Mouse (Mus musculus): ENCODE measurements around the gene Rgl1.
A peak's percentile ranks its signal among the peaks of the same experiment; 100 is the strongest.

Gene Rgl1

DNA sequence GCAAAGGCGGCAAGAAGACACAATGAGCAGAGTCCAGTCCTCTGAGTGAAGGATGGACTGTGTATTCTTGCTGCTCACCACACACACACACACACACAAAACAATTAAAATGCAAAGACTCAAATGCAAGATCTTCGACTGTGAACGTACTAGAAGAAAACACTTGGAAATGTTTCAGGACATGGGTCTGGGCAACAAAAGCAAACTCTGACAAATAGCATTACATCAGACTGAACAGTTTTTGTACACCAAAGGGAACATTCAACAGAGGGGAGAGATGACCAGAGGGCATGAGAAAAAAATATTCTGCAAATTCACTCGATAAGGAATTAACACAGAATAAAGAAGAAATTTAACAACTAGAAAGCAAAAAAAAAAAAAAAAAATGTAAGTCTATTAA is 52.2 kb downstream of the Rgl1 start:
- no peak for DNase-seq

DNA sequence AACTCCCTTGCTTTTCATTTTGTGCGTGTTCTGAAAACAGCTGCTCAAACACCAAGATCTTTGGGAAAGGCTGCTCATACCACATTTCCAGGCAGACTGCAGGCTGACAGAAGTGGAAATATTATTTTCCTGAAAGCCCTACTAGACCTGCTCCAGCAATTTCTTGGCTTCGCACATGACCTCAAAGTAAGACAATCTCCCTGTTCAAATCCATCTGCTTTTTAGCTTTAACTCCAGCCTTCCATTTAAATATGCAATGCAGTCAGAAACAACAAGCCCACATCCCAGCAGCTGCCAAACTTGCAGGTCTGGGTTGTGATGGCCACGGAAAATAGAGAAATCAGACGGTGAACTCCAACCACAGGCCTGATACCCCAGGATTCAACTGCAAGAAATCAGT is 55.1 kb downstream of the Rgl1 start:
- no peak for DNase-seq

DNA sequence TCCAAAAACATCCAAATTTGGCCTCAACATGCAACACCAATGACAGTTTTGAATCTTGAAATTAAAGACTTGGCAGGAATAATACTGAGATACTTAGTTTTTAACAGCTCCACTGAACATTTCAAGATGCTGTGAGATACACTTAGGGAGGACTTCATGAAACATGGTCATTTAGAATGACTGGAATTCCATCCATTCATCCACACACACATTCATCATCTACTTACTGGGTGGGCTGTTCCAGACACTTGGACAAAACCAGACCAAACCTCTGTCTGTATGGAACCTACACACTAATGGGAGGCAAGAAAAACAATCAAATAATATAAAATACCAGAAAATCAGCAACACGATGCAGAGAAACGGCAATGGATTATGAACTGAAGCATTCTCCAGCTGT is 58.6 kb downstream of the Rgl1 start:
- no peak for DNase-seq

DNA sequence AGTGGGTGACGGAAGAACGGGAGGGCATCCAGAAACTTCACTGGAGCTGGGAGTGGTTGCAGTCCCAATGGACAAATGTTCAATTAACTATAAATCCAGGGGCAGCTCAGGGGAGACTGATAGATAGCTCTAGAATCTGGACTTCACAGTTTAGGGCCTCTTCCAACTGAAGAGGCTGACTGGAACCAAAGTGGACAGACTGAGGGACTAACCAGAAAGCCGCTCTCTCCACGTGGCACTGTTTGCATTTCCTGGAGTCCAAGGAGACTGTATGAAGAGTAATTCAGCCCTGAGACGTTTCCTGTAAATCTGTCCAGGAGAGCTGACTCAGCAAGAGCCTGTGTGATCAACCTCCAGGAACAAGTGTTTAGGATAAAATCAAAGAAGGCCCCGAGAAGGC is 62.2 kb downstream of the Rgl1 start:
- no peak for DNase-seq

- DNase-seq: no peak
Observed at GRCm38 (mm10) chr1:152702920-152703319, 63.2 kb downstream of the Rgl1 start.

DNA sequence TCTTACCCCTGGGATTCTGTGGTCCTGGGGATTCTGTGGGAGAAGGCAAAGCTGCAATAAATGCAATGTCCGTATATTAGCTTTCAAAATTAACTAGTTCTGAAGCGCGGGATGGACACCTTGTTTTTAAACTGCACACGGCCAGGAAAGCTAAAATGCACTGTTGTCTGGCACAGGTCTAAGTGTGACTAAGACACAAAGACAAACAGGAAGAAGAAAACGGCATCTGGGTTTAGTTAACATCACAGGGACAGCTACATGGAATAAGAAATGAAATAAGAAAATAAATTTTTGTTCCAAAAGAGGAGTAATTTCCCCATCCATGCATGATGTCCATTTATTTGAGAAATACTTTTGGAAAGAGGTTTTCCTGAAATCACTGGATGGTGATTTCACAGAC is 65.1 kb downstream of the Rgl1 start:
- DNase-seq: no peak

DNA sequence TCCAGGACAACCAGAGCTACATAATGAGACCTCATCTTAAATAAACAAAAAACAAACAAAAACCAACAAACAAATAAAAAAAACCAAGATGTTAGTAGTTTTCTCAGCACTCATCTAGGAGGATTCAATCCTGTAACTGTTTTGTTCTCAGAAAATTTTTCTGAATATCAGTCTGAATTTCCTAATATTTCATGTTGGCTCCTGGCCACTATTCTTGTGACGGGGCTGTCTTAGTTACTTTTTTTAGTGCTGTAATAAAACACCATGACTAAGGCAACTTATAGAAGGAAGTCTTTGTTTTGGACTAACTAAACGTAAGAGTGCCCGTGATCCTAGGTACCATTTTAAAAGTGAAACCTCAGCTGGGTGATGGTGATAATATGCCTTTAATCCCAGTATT is 68.8 kb downstream of the Rgl1 start:
- DNase-seq: no peak

DNA sequence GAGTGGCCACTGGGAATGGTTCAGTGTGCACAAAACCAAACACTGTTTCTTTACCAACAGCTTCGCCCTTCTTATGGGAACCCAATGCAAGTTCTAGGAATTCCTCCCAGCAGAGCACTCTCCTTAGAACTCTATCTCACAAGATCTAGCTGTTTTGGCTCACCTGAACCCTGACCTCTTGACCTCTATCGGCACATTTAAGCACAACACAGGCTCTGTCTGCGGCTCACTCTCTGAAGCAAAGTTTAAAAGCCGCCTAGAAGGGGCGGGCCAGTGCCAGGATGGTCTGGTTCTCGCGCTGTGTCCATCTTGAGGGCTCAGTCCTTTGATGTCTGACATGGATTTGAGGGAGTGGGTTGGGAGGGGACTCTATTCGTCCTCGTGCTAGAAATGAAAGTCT is 70.7 kb downstream of the Rgl1 start:
- DNase-seq: no peak

DNA sequence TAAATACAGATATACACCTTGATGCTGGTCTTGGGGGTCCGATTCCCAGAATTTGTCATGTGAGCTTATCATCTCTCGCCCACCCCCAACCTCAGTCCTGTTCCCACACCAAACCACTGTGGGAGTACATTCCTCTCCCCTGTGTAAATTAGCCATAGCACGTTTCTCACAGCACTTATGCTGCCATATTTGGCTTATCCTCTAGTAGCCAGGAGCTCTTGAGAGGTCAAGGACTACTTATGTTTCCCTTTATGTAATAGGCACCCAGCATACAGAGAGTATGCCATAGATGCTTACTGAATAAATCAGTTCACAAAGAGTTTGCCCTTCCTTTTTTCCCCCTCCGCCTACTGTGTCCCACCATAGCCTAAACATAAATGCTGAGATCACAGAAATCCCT is 76.2 kb downstream of the Rgl1 start:
- no peak for DNase-seq

DNA sequence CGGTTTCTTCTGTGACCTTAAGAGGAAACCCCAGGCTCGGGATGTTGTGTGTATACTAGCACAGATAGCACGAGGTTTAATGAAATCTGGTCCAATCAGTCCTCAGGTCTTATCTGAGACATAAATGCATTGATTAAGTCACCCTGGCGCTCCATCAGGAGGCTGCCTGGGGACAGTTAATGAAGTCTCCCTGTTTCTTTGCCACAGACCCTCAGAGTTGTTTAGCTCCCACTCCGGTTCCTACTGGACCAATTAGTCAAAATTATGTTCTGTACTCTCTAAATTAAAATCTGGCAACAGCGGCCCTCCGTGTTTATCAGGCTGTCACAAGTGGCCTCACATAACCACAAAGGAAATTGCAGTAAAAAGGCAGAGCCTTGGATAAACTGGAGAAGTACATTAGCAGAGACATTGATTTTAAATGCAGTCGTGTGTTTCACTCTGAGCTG is 78.4 kb downstream of the Rgl1 start:
- DNase-seq: no peak

DNA sequence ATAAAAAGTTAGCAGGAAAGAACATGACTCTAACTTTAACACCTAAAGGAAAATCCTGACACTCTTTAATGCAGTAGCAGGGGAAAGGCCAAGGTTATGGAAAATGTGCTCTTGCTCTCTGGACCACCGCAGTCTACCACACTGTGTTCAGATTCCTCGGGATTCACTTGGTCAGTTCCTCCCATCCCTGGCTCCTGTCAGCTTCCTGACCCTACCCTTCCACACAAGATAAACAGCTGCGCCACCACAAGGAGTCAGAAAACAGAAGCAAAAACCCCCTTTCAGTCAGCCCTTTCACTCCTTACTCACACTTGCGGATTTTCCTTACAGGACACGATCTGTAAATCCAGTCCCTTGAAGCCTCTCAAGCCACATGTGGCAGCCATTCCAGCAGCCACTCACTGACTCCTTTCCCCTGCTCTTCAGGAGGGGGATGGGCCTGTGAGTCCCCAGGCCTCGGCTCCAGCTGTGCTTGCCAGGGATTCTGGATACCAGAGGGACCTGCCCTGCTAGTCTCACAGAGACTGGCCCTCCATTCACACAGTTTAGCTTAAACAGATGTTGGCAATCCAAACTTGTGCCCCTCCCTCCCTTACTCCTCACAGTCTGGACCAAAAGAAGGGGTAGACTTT is 78.9 kb downstream of the Rgl1 start:
- DNase-seq: no peak

GRCm38 (mm10) chr1:152685531-152685930 is 80.6 kb downstream of the Rgl1 start:
- DNase-seq: no peak

DNA sequence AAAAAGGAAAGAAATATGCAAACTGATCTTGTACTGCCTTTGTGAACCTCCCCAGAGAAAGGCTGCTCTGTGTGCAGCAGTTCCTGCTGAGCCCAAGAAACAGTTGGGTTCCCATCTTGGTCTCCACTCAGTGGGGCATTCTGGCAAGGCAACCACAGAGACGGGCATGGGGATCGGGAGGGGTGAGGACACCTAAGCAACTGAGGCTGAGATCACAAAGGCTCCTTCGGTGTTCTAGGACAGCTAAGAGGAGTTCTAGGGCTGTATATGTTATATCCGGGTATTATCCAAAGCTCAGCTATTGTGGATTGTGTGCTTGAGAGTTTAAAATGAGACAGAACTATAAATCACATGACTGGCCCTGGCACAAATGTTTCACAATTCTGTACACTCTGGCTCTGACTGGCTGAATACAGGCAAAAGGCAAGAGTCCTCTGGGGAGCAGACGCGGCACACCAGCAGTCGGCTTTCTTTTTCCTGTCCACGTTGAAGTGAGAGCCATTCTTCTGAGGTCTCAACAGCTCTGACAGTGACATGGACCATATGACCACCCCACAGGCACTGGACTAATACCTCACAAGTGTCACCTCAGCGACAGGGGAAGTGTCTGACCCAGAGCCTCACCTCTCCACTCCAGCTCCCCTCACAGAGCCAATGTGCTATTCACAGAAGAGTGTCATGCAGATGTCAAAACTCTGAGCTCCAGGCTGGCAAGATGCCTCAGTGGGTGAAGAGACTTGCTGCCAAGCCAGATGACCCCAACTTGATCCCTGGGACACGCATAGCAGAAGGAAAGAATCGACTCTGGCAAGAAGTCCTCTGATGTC is 83.6 kb downstream of the Rgl1 start:
- no peak for DNase-seq

GRCm38 (mm10) chr1:152681676-152682367 is 84.3 kb downstream of the Rgl1 start:
- DNase-seq: no peak

GRCm38 (mm10) chr1:152681116-152681515 is 85.0 kb downstream of the Rgl1 start:
- DNase-seq: no peak

- peak; percentile 9 to 27 for DNase-seq
Observed at GRCm38 (mm10) chr1:152678451-152678850, 87.7 kb downstream of the Rgl1 start.

DNA sequence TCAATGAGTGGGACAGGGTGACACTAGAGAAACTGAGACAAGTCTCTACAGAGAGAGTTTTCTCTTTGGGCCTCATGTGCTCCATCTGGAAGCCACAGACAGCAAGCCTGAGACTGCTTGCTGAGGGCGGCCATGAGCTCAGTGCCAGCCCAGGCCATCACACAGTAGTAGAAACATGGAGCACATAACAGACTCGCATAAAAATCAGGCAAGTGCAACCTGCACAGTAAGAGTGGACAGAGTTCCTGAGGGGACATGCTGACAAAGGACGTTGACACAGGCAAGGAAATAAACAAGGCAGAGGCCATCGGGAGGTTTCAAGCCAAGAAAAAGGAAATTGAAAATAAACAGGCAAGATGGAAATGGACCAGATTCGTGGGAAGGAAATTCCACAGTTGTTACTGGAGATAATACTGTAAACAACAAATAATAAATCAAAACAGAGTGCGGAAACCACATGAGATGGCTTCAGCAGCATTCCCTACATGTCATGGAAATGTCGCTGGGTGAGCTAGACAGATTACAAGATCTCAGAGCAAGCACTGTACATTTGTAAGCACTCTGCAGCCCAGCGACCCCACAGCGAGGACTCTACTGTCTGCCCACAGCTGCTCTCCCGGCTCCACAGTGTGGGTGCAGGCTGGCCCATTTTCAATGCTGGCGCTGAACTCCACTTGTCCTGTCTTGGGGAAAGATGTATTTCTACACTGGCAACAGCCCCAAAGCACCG is 88.5 kb downstream of the Rgl1 start:
- no peak for DNase-seq

DNA sequence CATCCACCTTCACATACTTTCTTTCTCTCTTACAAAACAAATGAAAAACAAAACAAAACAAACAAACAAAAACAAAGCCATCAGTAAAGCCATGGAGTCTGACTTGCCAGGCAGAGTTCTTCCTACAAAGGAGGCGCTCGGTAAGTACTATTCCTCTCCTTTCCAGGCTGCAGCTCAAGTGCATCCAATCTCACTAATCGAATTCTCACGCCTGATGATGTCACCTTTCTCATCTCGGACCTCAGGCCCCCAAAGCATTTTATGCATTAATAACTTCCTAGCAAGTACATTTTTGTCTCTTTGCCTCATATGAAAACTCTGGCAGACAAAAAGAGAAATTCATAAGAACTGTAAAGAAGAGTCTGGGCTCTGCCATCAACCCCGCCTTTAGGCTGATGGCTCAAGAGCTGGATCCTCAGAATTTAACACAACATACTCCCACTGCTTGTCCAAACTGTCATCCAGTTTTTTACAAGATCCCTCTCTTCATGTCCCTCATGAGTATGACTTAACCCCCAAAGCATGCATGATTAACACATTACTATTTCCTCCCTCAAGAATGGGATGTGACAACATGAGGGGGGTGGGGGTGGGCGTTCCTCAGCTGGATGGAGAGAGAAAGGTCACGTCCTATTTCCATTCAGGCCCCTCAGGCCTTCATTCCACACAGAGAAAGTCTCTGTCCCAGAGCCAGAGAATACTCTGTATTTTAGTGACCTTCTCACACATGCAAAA is 96.5 kb downstream of the Rgl1 start:
- no peak for DNase-seq

DNA sequence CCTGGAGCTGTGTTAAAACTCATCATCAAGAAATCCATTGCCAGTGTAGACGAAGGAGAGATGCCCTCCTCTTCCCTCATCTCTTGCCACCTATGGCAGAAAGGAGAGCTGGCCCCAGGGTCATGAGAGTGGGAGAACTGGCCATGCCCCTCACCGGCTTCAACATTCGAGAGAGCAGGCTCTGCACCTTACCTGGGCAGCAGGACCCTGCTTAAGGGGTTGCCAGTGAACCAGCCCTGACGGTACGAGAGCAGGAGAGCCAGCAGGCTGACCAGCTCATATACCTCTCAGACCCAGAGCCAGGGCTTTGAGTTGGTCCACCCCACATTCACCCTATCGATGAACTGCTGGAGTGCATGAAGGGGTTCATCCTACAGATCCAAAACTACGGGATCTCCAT is 105.7 kb downstream of the Rgl1 start:
- DNase-seq: no peak

DNA sequence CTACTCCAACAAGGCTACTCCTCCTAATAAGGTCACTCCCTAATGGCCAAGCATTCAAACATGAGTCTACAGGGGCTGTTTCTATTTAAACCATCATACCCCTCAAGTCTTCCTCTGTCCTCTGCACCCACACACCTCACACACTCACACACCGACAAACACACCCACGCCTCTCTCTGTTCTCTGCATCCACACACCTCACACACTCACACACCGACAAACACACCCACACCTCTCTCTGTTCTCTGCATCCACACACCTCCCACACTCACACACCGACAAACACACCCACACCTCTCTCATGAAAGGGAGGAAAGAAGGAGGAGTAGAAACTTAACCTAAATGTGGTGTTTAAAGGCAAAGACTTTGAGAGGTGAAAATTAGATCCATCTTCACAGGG is 106.2 kb downstream of the Rgl1 start:
- no peak for DNase-seq

DNA sequence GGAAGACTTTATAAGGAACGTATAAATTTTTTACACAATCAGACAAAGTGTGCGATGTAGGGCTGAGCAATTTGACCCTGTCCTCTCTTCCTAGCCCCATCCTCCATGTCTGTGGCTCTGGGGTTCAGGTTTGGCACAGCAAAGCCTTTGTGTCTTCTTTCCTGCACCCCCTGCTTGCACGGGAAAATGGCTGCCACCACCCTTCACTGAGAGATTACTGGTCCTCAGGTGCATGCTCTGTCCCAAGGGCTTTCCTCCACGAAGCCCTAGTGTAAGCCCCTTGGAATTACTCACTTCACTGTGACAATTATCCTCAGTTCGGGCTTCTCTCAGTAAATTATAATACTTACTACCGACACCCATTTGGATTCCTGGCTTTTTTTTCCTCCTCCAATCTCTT is 109.5 kb downstream of the Rgl1 start:
- DNase-seq: no peak

DNA sequence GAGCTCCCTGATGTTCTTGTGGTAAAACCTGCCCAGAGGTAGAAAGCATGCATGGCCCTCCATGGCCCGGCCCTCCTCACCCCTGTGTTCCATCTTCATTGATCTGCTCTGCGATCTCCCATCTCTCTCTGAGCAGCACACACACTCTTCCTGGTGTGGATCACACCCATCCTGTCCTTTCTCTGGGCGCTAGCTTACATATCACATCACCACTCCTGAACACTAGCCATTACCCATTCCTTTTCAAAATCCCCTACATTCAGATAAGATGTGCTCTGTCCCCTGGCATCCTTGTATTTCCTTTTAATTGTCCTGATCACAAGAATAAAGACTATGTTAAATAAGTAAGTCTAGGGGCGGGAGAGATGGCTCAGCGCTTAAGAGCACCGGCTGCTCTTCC is 111.3 kb downstream of the Rgl1 start:
- DNase-seq: no peak

DNA sequence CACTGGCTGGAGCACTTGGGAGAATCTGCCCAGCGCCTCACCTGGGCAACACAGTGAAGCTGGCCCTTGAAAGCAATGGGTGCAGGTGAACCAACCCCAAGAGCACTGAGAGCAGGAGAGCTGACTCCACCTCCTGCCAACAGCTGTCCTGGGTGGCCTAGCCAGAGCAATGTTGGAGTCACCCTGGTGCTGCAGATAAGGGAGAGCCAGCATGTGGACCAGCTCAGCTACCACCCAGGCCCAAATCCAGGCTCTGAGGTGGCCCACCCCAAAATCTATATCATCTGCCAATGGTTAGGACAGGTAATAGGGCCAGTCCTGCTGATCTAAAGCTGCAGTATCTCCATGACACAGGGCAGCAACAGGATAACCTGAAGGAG is 114.7 kb downstream of the Rgl1 start:
- no peak for DNase-seq

Data from thymus, adult 18-20 months (tissue).